Comparison of ENCODE assay signal across 15 mouse cellular contexts in the genomic region with DNA sequence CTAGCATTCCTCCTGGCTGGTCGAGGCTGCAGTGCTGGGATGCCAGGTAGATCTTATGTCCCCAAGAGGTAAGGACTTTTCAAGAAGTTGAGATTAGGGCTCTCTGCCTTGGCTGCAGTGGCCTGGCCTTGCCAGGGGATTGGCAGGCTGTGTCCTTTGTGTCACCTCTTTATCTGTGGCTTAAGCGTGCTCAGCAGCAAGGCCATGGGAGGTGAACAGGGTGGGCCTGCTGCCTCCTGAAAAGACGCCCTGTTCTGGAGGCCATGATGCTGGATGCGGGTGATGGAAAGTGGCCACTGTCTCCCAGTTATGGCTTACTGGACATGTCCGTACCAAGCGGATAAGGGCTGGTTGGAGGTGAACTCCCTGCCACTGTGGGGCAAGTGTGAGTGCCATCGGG. TPM values are rescaled to one million over a fixed set of nuclear protein-coding genes. Genes with fewer than 3 reads are reported as not detected.
DNase-seq lines count a peak whose midpoint lies in the region; ATAC-seq and TF ChIP-seq lines count a peak whose summit lies in the region.
"Had no signal": no experiment of that assay in that cellular context is flagged by ENCODE, and none has a peak within 500 bp of the region (broad histone marks: within the 10 kb centered on the region; RNA-seq: fewer than 3 reads in every experiment).

No protein-coding gene starts in this region.

- TF ChIP-seq EP300 in lung, postnatal 0 days (IDR thresholded peaks at IDR 0.05) = no peak

- peaks cover 46% of the 10 kb centered on the region for H3K36me3 ChIP-seq in lung, postnatal 0 days (ENCODE audit: insufficient read depth, low read length)
- peaks cover 66% of the 10 kb centered on the region for H3K36me3 ChIP-seq in heart, embryonic 13.5 days

- H3K27ac ChIP-seq in gastrocnemius, adult 2 months = peak overlapping the region; percentile 93
- H3K27ac ChIP-seq in lung, postnatal 0 days (ENCODE audit: low read length) = no peak overlapping the region
- peak overlapping the region; percentile 51 for H3K27ac ChIP-seq in heart, embryonic 13.5 days (replicated peaks)
- H3K27ac ChIP-seq: intestine, embryonic 15.5 days; liver, embryonic 15.5 days had no signal

- 68% methylated on average over 7 of the region's 7 CpGs for WGBS in lung, postnatal 0 days
- 53% methylated on average over 7 of the region's 7 CpGs for WGBS in heart, embryonic 13.5 days

- H3K9me3 ChIP-seq in lung, postnatal 0 days (ENCODE audit: low read length) = no peaks in the 10 kb centered on the region
- no peaks in the 10 kb centered on the region for H3K9me3 ChIP-seq in heart, embryonic 13.5 days
- H3K9me3 ChIP-seq: intestine, embryonic 15.5 days; liver, embryonic 15.5 days had no signal

- intact Hi-C loops in gastrocnemius, adult 2 months (cut with DNase I) = loop anchor here (5.0 to 10.0 kb wide), 2 partner anchors 325 to 393 kb away; a partner anchor contains a TSS
- intact Hi-C loops in gastrocnemius, postnatal 14 days (cut with DNase I; ENCODE audit: low total_unique reads) = no loop called here

- DNase-seq in gastrocnemius, adult 2 months = no peak
- no peak for DNase-seq in gastrocnemius, postnatal 14 days
- no peak for DNase-seq in lung, postnatal 0 days (ENCODE audit: low spot score)
- DNase-seq in lung, postnatal 25 days (ENCODE audit: low spot score) = no peak
- DNase-seq in frontal cortex, postnatal 25 days (ENCODE audit: low spot score in 2 of 2) = no peak
- DNase-seq in urinary bladder, postnatal 36 days (ENCODE audit: low spot score in 2 of 2) = no peak
- DNase-seq: adrenal gland, adult 2 months; thymus, adult 2 months had no signal

- no peaks in the 10 kb centered on the region for H3K27me3 ChIP-seq in lung, postnatal 0 days (replicated peaks; ENCODE audit: insufficient read depth, low read length)
- H3K27me3 ChIP-seq in heart, embryonic 13.5 days (replicated peaks) = 0 out of 2 replicates have a peak, but pooled peaks cover 3% of the 10 kb centered on the region

- no peak overlapping the region for H3K4me2 ChIP-seq in lung, postnatal 0 days (replicated peaks; ENCODE audit: low read depth, low read length)
- H3K4me2 ChIP-seq in heart, embryonic 13.5 days = no peak overlapping the region
- H3K4me2 ChIP-seq: intestine, embryonic 15.5 days; liver, embryonic 15.5 days had no signal

- no peak overlapping the region for H3K9ac ChIP-seq in lung, postnatal 0 days (replicated peaks; ENCODE audit: low read depth)
- peak overlapping the region; percentile 30 for H3K9ac ChIP-seq in heart, embryonic 13.5 days
- H3K9ac ChIP-seq: forebrain, postnatal 0 days; intestine, embryonic 15.5 days; liver, embryonic 15.5 days had no signal

- H3K4me3 ChIP-seq in gastrocnemius, adult 2 months = no peak overlapping the region
- H3K4me3 ChIP-seq in lung, postnatal 0 days (ENCODE audit: low read depth, low read length) = no peak overlapping the region
- no peak overlapping the region for H3K4me3 ChIP-seq in heart, embryonic 13.5 days
- H3K4me3 ChIP-seq: intestine, embryonic 15.5 days; liver, embryonic 15.5 days had no signal

- TF ChIP-seq CTCF in gastrocnemius, adult 2 months (IDR thresholded peaks at IDR 0.05) = no peak
- no peak for TF ChIP-seq CTCF in lung, postnatal 0 days (IDR thresholded peaks at IDR 0.05)

- no peaks in the 10 kb centered on the region for H3K4me1 ChIP-seq in lung, postnatal 0 days (ENCODE audit: insufficient read depth, low read depth, low read length)
- peaks cover 76% of the 10 kb centered on the region for H3K4me1 ChIP-seq in heart, embryonic 13.5 days
- H3K4me1 ChIP-seq: intestine, embryonic 15.5 days; liver, embryonic 15.5 days had no signal

- ATAC-seq in lung, postnatal 0 days = peak; percentile 45; the same call in 1 of the 2 replicates
- no peak for ATAC-seq in heart, embryonic 13.5 days (ENCODE audit: extremely low read depth, insufficient number of reproducible peaks, low FRiP score, low TSS enrichment)
- ATAC-seq: forebrain, postnatal 0 days; intestine, embryonic 15.5 days had no signal

RNA-seq across cellular contexts. Expression of a gene that starts 4.2 kb away (rescaled TPM):
- 1,000 to 10,000 TPM; 3,050 to 3,067 TPM for total RNA-seq in gastrocnemius, adult 2 months (2021)
- 1,000 to 10,000 TPM in 1 of 2 experiments, 100 to 1,000 TPM in 1; 673 to 1,120 TPM for total RNA-seq in gastrocnemius, postnatal 14 days (2021)
- 5.8 and 6.4 TPM in 2 replicates for polyA plus RNA-seq in lung, postnatal 0 days (2015; fragmentation: Nextera tagmentation; extraction: Ambion mirVana)
- 159 and 184 TPM in 2 replicates for polyA plus RNA-seq in heart, embryonic 13.5 days (2015; fragmentation: Nextera tagmentation; extraction: Ambion mirVana)
- total RNA-seq: forebrain, postnatal 0 days; midbrain, postnatal 0 days had no signal
- polyA plus RNA-seq: forebrain, postnatal 0 days; midbrain, postnatal 0 days had no signal

RNA-seq across cellular contexts. Expression of a gene that starts 6.9 kb away (rescaled TPM):
- 1 to 10 TPM; 1.8 to 5.9 TPM for total RNA-seq in gastrocnemius, adult 2 months (2021)
- under 1 TPM; 0.39 to 0.53 TPM for total RNA-seq in gastrocnemius, postnatal 14 days (2021)
- 0.12 TPM in 1 of 2 replicates, not detected in the other for polyA plus RNA-seq in lung, postnatal 0 days (2015; fragmentation: Nextera tagmentation; extraction: Ambion mirVana)
- 1.3 and 1.5 TPM in 2 replicates for polyA plus RNA-seq in heart, embryonic 13.5 days (2015; fragmentation: Nextera tagmentation; extraction: Ambion mirVana)
- total RNA-seq: layer of hippocampus, postnatal 25 days had no signal
- polyA plus RNA-seq: intestine, embryonic 15.5 days; large intestine, adult 2 months; liver, embryonic 15.5 days had no signal

RNA-seq across cellular contexts. Expression of a gene that starts 20.9 kb away (rescaled TPM):
- 1 to 10 TPM; 2.2 to 3.0 TPM for total RNA-seq in gastrocnemius, adult 2 months (2021)
- 1 to 10 TPM; 2.2 to 2.9 TPM for total RNA-seq in gastrocnemius, postnatal 14 days (2021)
- polyA plus RNA-seq in lung, postnatal 0 days (2015; fragmentation: Nextera tagmentation; extraction: Ambion mirVana) = 8.0 and 8.6 TPM in 2 replicates
- polyA plus RNA-seq in heart, embryonic 13.5 days (2015; fragmentation: Nextera tagmentation; extraction: Ambion mirVana) = 19.0 and 19.1 TPM in 2 replicates

RNA-seq across cellular contexts. Expression of a gene that starts 21.2 kb away (rescaled TPM):
- total RNA-seq in gastrocnemius, adult 2 months (2021) = 10 to 100 TPM; 11.8 to 12.1 TPM
- total RNA-seq in gastrocnemius, postnatal 14 days (2021) = 1 to 10 TPM; 7.3 to 9.4 TPM
- polyA plus RNA-seq in lung, postnatal 0 days (2015; fragmentation: Nextera tagmentation; extraction: Ambion mirVana) = 69.9 and 73.1 TPM in 2 replicates
- 37.2 and 43.4 TPM in 2 replicates for polyA plus RNA-seq in heart, embryonic 13.5 days (2015; fragmentation: Nextera tagmentation; extraction: Ambion mirVana)

RNA-seq across cellular contexts. Expression of a gene that starts 31.2 kb away (rescaled TPM):
- not detected for total RNA-seq in gastrocnemius, adult 2 months (2021)
- total RNA-seq in gastrocnemius, postnatal 14 days (2021) = under 1 TPM; 0.20 to 0.29 TPM
- polyA plus RNA-seq in lung, postnatal 0 days (2015; fragmentation: Nextera tagmentation; extraction: Ambion mirVana) = 11.8 and 18.6 TPM in 2 replicates
- polyA plus RNA-seq in heart, embryonic 13.5 days (2015; fragmentation: Nextera tagmentation; extraction: Ambion mirVana) = 40.5 and 51.7 TPM in 2 replicates
